Mouse (Mus musculus) erythroblast, embryonic 14.5 days (primary cell): ENCODE measurements around the gene Gm49366. TPM values are rescaled to one million over a fixed set of nuclear protein-coding genes. Genes with fewer than 3 reads are reported as not detected.

ENCODE experiments used
- H3K27me3 ChIP-seq: 2 replicates; pipeline ENCODE4 v1.6.1; 2012; ENCODE audit warnings: inconsistent platforms; ENCODE audit not compliant: control insufficient read depth
- H3K36me3 ChIP-seq: 2 replicates; pipeline ENCODE4 v1.6.1; 2012; ENCODE audit warnings: mild to moderate bottlenecking, inconsistent platforms; ENCODE audit not compliant: control insufficient read depth
- H3K4me1 ChIP-seq: 2 replicates; pipeline ENCODE4 v1.6.1; 2012; ENCODE audit warnings: inconsistent platforms; ENCODE audit not compliant: control insufficient read depth
- H3K4me3 ChIP-seq: replicated peaks from 2 replicates; pipeline ENCODE3; 2012; ENCODE audit warnings: moderate library complexity, mild to moderate bottlenecking, inconsistent platforms
- H3K9me3 ChIP-seq: 2 replicates; pipeline ENCODE4 v1.6.1; 2012; ENCODE audit warnings: low read length, inconsistent platforms, mixed read lengths; ENCODE audit not compliant: control insufficient read depth
- GATA1 ChIP-seq: IDR thresholded peaks from 2 replicates; pipeline ENCODE4 v1.6.1; 2012; ENCODE audit warnings: low read length, inconsistent platforms, mixed read lengths
- TAL1 ChIP-seq: IDR thresholded peaks from 3 replicates; pipeline ENCODE4 v1.6.1; 2012; ENCODE audit warnings: low read length, inconsistent platforms, mixed read lengths
- polyA plus RNA-seq: library from polyadenylated mRNA; stranded (reverse); fragments of >175 nt; gene quantifications from 2 replicates; pipeline ENCODE4 v1.2.3, GENCODE M21; 2012

Gm49366 gene
- polyA plus RNA-seq, 1 experiment: not detected

DNA sequence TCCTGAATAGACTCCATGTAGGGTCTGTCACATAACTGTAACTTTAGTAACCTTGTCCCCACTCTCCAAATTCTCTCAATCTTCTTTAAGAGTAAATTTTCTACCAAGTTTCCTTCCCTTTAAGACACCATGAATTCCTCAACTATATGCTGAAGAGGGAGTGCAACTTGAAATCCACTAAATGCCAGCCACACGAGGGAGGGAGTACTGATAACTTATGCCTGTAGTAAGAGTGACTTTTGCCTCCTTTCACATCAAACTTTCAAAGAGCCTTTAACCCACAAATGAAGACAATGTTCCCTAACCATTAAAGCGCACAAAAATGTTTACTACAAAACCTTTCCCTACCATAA is 62.7 kb downstream of the Gm49366 start:
- TF ChIP-seq TAL1 (no peak), GATA1 (no peak)
- no peaks in the 10 kb centered on the region for H3K9me3 ChIP-seq
- no peaks in the 10 kb centered on the region for H3K27me3 ChIP-seq
- H3K4me1 ChIP-seq: peaks cover 19% of the 10 kb centered on the region
- peak overlapping the region; percentile 66 for H3K4me3 ChIP-seq
- no peaks in the 10 kb centered on the region for H3K36me3 ChIP-seq

- Histone ChIP-seq H3K4me1 (no peaks in the 10 kb centered on the region; the same call in 1 of the 2 replicates), H3K4me3 (no peak overlapping the region), H3K36me3 (no peaks in the 10 kb centered on the region), H3K27me3 (no peaks in the 10 kb centered on the region), H3K9me3 (no peaks in the 10 kb centered on the region)
- TF ChIP-seq TAL1 (no peak), GATA1 (no peak)
Measured at GRCm38 (mm10) chr12:84107012-84107411, 68.3 kb downstream of the Gm49366 start.

DNA sequence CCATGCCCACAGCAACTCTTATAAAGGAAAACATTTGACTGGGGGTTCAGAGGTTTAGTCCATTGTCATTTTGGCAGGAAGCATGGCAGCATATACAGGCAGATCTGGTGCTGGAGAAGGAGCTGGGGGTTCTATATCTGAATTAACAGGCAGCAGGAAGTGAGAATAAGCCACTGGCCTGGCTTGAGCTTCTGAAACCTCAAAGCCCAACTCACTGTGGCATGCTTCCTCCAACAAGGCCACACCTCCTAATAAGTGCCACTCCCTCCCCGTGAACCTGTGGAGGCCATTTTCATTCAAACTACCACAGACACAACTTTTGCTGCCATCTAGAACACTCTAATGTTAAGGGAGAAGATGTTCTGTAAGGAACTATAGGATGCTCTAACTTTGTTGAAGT is 69.0 kb downstream of the Gm49366 start:
- Histone ChIP-seq H3K27me3 (no peaks in the 10 kb centered on the region), H3K9me3 (no peaks in the 10 kb centered on the region), H3K4me1 (no peaks in the 10 kb centered on the region; the same call in 1 of the 2 replicates), H3K36me3 (no peaks in the 10 kb centered on the region), H3K4me3 (no peak overlapping the region)
- no peak for TF ChIP-seq GATA1
- no peak for TF ChIP-seq TAL1

Other genes with a start within 250 kb of the Gm49366 start
- gene Numb, start 117.0 kb upstream of the Gm49366 start, polyA plus RNA-seq: 0.85 and 0.86 TPM in 2 replicates
- gene Riox1, start 88.3 kb upstream of the Gm49366 start, polyA plus RNA-seq: 0.49 and 0.98 TPM in 2 replicates
- gene Heatr4, start 54.1 kb upstream of the Gm49366 start, polyA plus RNA-seq: not detected in 2 replicates
- 0.05 TPM in 1 of 2 replicates, not detected in the other for gene Acot2, start 51.1 kb upstream of the Gm49366 start, polyA plus RNA-seq
- gene Acot1, start 29.4 kb upstream of the Gm49366 start, polyA plus RNA-seq: 0.01 and 0.05 TPM in 2 replicates
- 0.01 and 0.06 TPM in 2 replicates for gene Acot4, start 556 bp upstream of the Gm49366 start, polyA plus RNA-seq
- gene Acot3, start 13.2 kb downstream of the Gm49366 start, polyA plus RNA-seq: 0.02 and 0.05 TPM in 2 replicates
- not detected in 2 replicates for gene Acot5, start 30.4 kb downstream of the Gm49366 start, polyA plus RNA-seq
- not detected in 2 replicates for gene Acot6, start 61.7 kb downstream of the Gm49366 start, polyA plus RNA-seq
- not detected in 2 replicates for gene Dnal1, start 75.4 kb downstream of the Gm49366 start, polyA plus RNA-seq
- 0.02 and 0.03 TPM in 2 replicates for gene Pnma1, start 109.6 kb downstream of the Gm49366 start, polyA plus RNA-seq
- 2.1 and 2.8 TPM in 2 replicates for gene Elmsan1, start 179.9 kb downstream of the Gm49366 start, polyA plus RNA-seq
- gene Ptgr2, start 246.3 kb downstream of the Gm49366 start, polyA plus RNA-seq: 0.32 TPM in 2 replicates